Mouse (Mus musculus): ENCODE results near the gene Gm5617.
"Not testable (repeated sequence)": the region's sequence is repeated elsewhere in the genome, so short reads cannot be mapped to it uniquely, and the experiment has no call there.

Gm5617 gene

GRCm38 (mm10) chr9:48503001-48503400 lies 7.8 kb downstream of the Gm5617 start:
- no peak for DNase-seq

- DNase-seq = no peak
These were observed 9.6 kb downstream of the Gm5617 start for GRCm38 (mm10) chr9:48504741-48505365.

- no peak for DNase-seq
These were observed 14.9 kb downstream of the Gm5617 start for GRCm38 (mm10) chr9:48510134-48510533.

GRCm38 (mm10) chr9:48515332-48515731 lies 20.1 kb downstream of the Gm5617 start:
- peak in 1 of 2 experiments; percentile 18 for DNase-seq

GRCm38 (mm10) chr9:48516615-48517371 lies 21.6 kb downstream of the Gm5617 start:
- DNase-seq = no peak

- DNase-seq = peak; percentile 4 to 20
These were observed 22.3 kb downstream of the Gm5617 start for GRCm38 (mm10) chr9:48517372-48518130.

- not testable (repeated sequence) for DNase-seq
These were observed 25.2 kb downstream of the Gm5617 start for GRCm38 (mm10) chr9:48520405-48520804.

GRCm38 (mm10) chr9:48525566-48525965 lies 30.3 kb downstream of the Gm5617 start:
- DNase-seq = no peak

GRCm38 (mm10) chr9:48526520-48526919 lies 31.3 kb downstream of the Gm5617 start:
- no peak for DNase-seq

- DNase-seq = no peak
These were observed 36.1 kb downstream of the Gm5617 start for GRCm38 (mm10) chr9:48531294-48531693.

- no peak for DNase-seq
These were observed 37.0 kb downstream of the Gm5617 start for GRCm38 (mm10) chr9:48532203-48532602.

GRCm38 (mm10) chr9:48532730-48533129 lies 37.5 kb downstream of the Gm5617 start:
- peak in 1 of 2 experiments; percentile 7 for DNase-seq

GRCm38 (mm10) chr9:48536414-48536813 lies 41.2 kb downstream of the Gm5617 start:
- no peak for DNase-seq

- DNase-seq = not testable (repeated sequence)
These were observed 42.4 kb downstream of the Gm5617 start for GRCm38 (mm10) chr9:48537616-48538015.

- DNase-seq = no peak
These were observed 42.9 kb downstream of the Gm5617 start for GRCm38 (mm10) chr9:48538044-48538645.

- DNase-seq = peak; percentile 58 to 71
These were observed 43.4 kb downstream of the Gm5617 start for GRCm38 (mm10) chr9:48538688-48539087.

All from kidney, postnatal 4 days (tissue).